Mouse (Mus musculus) stomach, postnatal 0 days (tissue): ENCODE results near the gene Mical3.

ENCODE experiments used
- CTCF ChIP-seq: IDR thresholded peaks from 2 replicates; pipeline ENCODE4 v1.5.1; 2016; ENCODE audit warnings: antibody characterized with exemption, low read depth, mild to moderate bottlenecking, moderate library complexity
- EP300 ChIP-seq: optimal IDR thresholded peaks from 2 replicates; pipeline ENCODE3; 2016; ENCODE audit warnings: antibody characterized with exemption

DNA sequence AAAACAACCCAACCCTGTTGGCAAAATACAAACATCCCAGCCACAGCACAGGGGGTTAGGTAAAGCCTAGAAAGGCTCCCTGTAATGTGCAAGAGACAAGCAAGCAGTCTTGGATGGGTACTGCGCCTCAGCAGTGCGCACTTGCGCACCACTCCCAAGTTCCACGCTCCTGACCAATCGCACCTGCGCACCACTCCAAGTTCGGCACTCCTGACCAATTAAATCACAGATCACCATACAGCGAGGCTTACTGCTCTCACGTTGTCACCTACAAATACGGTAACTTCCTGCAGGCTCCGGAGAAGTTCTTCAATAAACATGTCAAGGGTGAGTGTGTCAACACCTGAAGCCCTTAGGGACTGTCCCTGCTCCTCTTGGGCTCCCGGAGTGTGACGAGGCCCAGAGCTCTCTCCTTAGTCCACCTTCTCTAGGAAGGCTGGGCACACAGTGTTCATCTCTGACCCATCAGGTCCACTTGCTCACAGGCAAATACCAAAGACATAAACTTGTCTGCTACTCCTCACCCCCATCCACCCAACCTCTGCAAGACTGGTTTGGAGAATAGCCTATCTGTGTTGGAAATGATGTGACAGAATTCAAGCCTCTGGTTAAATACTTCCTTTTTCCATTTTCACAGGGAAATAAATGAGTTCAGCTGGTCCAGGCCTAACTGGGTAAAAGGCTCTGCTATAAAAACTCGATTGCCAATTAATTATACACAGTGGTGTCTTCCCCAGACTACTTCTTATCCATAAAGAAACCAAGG lies 27.2 kb downstream of the Mical3 start:
- TF ChIP-seq CTCF (no peak), EP300 (no peak)
